Comparison of ENCODE assay signal across 7 mouse cellular contexts in genomic region chr4:127021989-127022626, GRCm38 (mm10). TPM values are rescaled to one million over a fixed set of nuclear protein-coding genes. Genes with fewer than 3 reads are reported as not detected.
A peak's percentile ranks its signal among the peaks of the same experiment; 100 is the strongest.
DNase-seq lines count a peak whose midpoint lies in the region; ATAC-seq and TF ChIP-seq lines count a peak whose summit lies in the region.

No protein-coding gene starts in this region.

- peak overlapping the region; percentile 79 for H3K4me2 ChIP-seq in intestine, postnatal 0 days (replicated peaks; ENCODE audit: low read depth)
- peak overlapping the region; percentile 84 for H3K4me2 ChIP-seq in midbrain, embryonic 12.5 days (replicated peaks)

- H3K27me3 ChIP-seq in intestine, postnatal 0 days (replicated peaks; ENCODE audit: control insufficient read depth, insufficient read depth, low read length): no peaks in the 10 kb centered on the region
- H3K27me3 ChIP-seq in midbrain, embryonic 12.5 days: no peaks in the 10 kb centered on the region
- no peaks in the 10 kb centered on the region for H3K27me3 ChIP-seq in small intestine, adult 2 months (ENCODE audit: control insufficient read depth, insufficient read depth, low read length)

- peak; percentile 21; the same call in 1 of the 2 replicates for TF ChIP-seq POLR2A in small intestine, adult 2 months (IDR thresholded peaks at IDR 0.05; ENCODE audit: low read depth, low read length)

- H3K36me3 ChIP-seq in intestine, postnatal 0 days (ENCODE audit: control insufficient read depth, insufficient read depth): peaks cover 20% of the 10 kb centered on the region
- peaks cover 39% of the 10 kb centered on the region for H3K36me3 ChIP-seq in midbrain, embryonic 12.5 days
- H3K36me3 ChIP-seq in small intestine, adult 2 months (ENCODE audit: control insufficient read depth, insufficient read depth, low read length): peaks cover 26% of the 10 kb centered on the region

- 1% methylated on average over 53 of the region's 53 CpGs for WGBS in intestine, postnatal 0 days
- under 1% methylated on average over 52 of the region's 53 CpGs for WGBS in midbrain, embryonic 12.5 days
- under 1% methylated on average over 53 of the region's 53 CpGs for WGBS in small intestine, adult 2 months

- peak overlapping the region; percentile 98 for H3K27ac ChIP-seq in intestine, postnatal 0 days (ENCODE audit: low read depth, low read length)
- peak overlapping the region; percentile 98 for H3K27ac ChIP-seq in midbrain, embryonic 12.5 days (replicated peaks)
- peak overlapping the region; percentile 95 for H3K27ac ChIP-seq in small intestine, adult 2 months (ENCODE audit: insufficient read depth, low read depth, low read length)

- peak overlapping the region; percentile 100 for H3K9ac ChIP-seq in intestine, postnatal 0 days (ENCODE audit: low read depth, low read length)
- peak overlapping the region; percentile 100 for H3K9ac ChIP-seq in midbrain, embryonic 12.5 days (replicated peaks)

- DNase-seq in adrenal gland, adult 2 months: peak; percentile 94
- peak; percentile 81 for DNase-seq in embryo, embryonic 11.5 days (ENCODE audit: low read depth, low spot score)
- peak; percentile 79 to 87 for DNase-seq in gastrocnemius, postnatal 4 days (ENCODE audit: low spot score in 2 of 2)
- DNase-seq in left cerebral cortex, postnatal 4 days: peak; percentile 86

- peak; percentile 66 for TF ChIP-seq CTCF in intestine, postnatal 0 days (IDR thresholded peaks at IDR 0.05; ENCODE audit: low read depth)
- TF ChIP-seq CTCF in small intestine, adult 2 months (IDR thresholded peaks at IDR 0.05; ENCODE audit: extremely low read depth, insufficient read length, insufficient replicate concordance, low read depth, low read length): peak; percentile 29; the same call in 1 of the 2 replicates

- H3K4me3 ChIP-seq in intestine, postnatal 0 days (ENCODE audit: low read depth, low read length): peak overlapping the region; percentile 99
- H3K4me3 ChIP-seq in midbrain, embryonic 12.5 days: peak overlapping the region; percentile 100
- H3K4me3 ChIP-seq in small intestine, adult 2 months (ENCODE audit: low read depth, low read length): peak overlapping the region; percentile 89

- ATAC-seq in intestine, postnatal 0 days: peak; percentile 79
- ATAC-seq in midbrain, embryonic 12.5 days (ENCODE audit: low FRiP score, low read depth): peak; percentile 69

- H3K9me3 ChIP-seq in intestine, postnatal 0 days (ENCODE audit: control insufficient read depth): no peaks in the 10 kb centered on the region
- H3K9me3 ChIP-seq in midbrain, embryonic 12.5 days: no peaks in the 10 kb centered on the region

- intact Hi-C loops in left cerebral cortex, postnatal 4 days (cut with DNase I): no loop called here

- H3K4me1 ChIP-seq in intestine, postnatal 0 days (replicated peaks; ENCODE audit: control insufficient read depth, insufficient read depth, low read length): 0 out of 2 replicates have a peak, but pooled peaks cover 3% of the 10 kb centered on the region
- peaks cover 34% of the 10 kb centered on the region for H3K4me1 ChIP-seq in midbrain, embryonic 12.5 days
- H3K4me1 ChIP-seq in small intestine, adult 2 months (ENCODE audit: control insufficient read depth, insufficient read depth, insufficient read length, low read length): no peaks in the 10 kb centered on the region

RNA-seq across cellular contexts. Expression of gene Sfpq, which starts 1.0 kb away (rescaled TPM):
- 100 to 1,000 TPM; 122 to 268 TPM for total RNA-seq in adrenal gland, adult 2 months (2021)
- polyA plus RNA-seq in adrenal gland, adult 2 months (2012; rRNA removed): 67.9 and 79.2 TPM in 2 replicates
- total RNA-seq in gastrocnemius, postnatal 4 days (2021): 100 to 1,000 TPM; 171 to 250 TPM
- polyA plus RNA-seq in intestine, postnatal 0 days (2015; fragmentation: Nextera tagmentation; extraction: Ambion mirVana): 56.3 and 59.0 TPM in 2 replicates
- total RNA-seq in left cerebral cortex, postnatal 4 days (2021): 100 to 1,000 TPM; 459 to 501 TPM
- 176 and 217 TPM in 2 replicates for polyA plus RNA-seq in midbrain, embryonic 12.5 days (2016; fragmentation: Nextera tagmentation; extraction: Ambion mirVana)
- 31.5 and 47.9 TPM in 2 replicates for polyA plus RNA-seq in small intestine, adult 2 months (2012; rRNA removed)

RNA-seq across cellular contexts. Expression of gene Zmym1, which starts 38.8 kb away (rescaled TPM):
- total RNA-seq in adrenal gland, adult 2 months (2021): 1 to 10 TPM; 5.9 to 7.3 TPM
- polyA plus RNA-seq in adrenal gland, adult 2 months (2012; rRNA removed): 0.47 TPM in 2 replicates
- 1 to 10 TPM; 6.8 to 6.9 TPM for total RNA-seq in gastrocnemius, postnatal 4 days (2021)
- 6.4 and 6.5 TPM in 2 replicates for polyA plus RNA-seq in intestine, postnatal 0 days (2015; fragmentation: Nextera tagmentation; extraction: Ambion mirVana)
- total RNA-seq in left cerebral cortex, postnatal 4 days (2021): 10 to 100 TPM; 15.6 to 17.5 TPM
- polyA plus RNA-seq in midbrain, embryonic 12.5 days (2016; fragmentation: Nextera tagmentation; extraction: Ambion mirVana): 28.2 and 31.6 TPM in 2 replicates
- 0.20 and 0.39 TPM in 2 replicates for polyA plus RNA-seq in small intestine, adult 2 months (2012; rRNA removed)

RNA-seq across cellular contexts. Expression of gene Zmym4, which starts 54.2 kb away (rescaled TPM):
- total RNA-seq in adrenal gland, adult 2 months (2021): 10 to 100 TPM; 32.9 to 38.5 TPM
- polyA plus RNA-seq in adrenal gland, adult 2 months (2012; rRNA removed): 2.9 and 3.4 TPM in 2 replicates
- total RNA-seq in gastrocnemius, postnatal 4 days (2021): 10 to 100 TPM; 39.7 to 41.6 TPM
- 6.0 and 7.1 TPM in 2 replicates for polyA plus RNA-seq in intestine, postnatal 0 days (2015; fragmentation: Nextera tagmentation; extraction: Ambion mirVana)
- total RNA-seq in left cerebral cortex, postnatal 4 days (2021): 10 to 100 TPM; 77.9 to 84.1 TPM
- polyA plus RNA-seq in midbrain, embryonic 12.5 days (2016; fragmentation: Nextera tagmentation; extraction: Ambion mirVana): 42.7 and 43.5 TPM in 2 replicates
- polyA plus RNA-seq in small intestine, adult 2 months (2012; rRNA removed): 0.19 and 0.74 TPM in 2 replicates

RNA-seq across cellular contexts. Expression of gene Zmym6, which starts 55.1 kb away (rescaled TPM):
- total RNA-seq in adrenal gland, adult 2 months (2021): 10 to 100 TPM; 14.2 to 15.3 TPM
- 1.7 and 1.9 TPM in 2 replicates for polyA plus RNA-seq in adrenal gland, adult 2 months (2012; rRNA removed)
- total RNA-seq in gastrocnemius, postnatal 4 days (2021): 10 to 100 TPM; 12.4 to 12.7 TPM
- polyA plus RNA-seq in intestine, postnatal 0 days (2015; fragmentation: Nextera tagmentation; extraction: Ambion mirVana): 5.0 and 7.0 TPM in 2 replicates
- total RNA-seq in left cerebral cortex, postnatal 4 days (2021): 10 to 100 TPM; 40.1 to 40.3 TPM
- polyA plus RNA-seq in midbrain, embryonic 12.5 days (2016; fragmentation: Nextera tagmentation; extraction: Ambion mirVana): 40.3 and 42.5 TPM in 2 replicates
- 0.76 and 1.1 TPM in 2 replicates for polyA plus RNA-seq in small intestine, adult 2 months (2012; rRNA removed)

Comparison
In these comparisons a context has a peak if more than half of its experiments do, and no peak if none do; other contexts are left out.
1. Peak in every context shown above with its lines: DNase-seq, ATAC-seq, H3K4me3 ChIP-seq and H3K27ac ChIP-seq.